Mouse (Mus musculus) G1E (cell line): ENCODE data around the gene Naglu. TPM values are rescaled to one million over a fixed set of nuclear protein-coding genes. Genes with fewer than 3 reads are reported as not detected.
"Not testable (repeated sequence)": the region's sequence is repeated elsewhere in the genome, so short reads cannot be mapped to it uniquely, and the experiment has no call there.

Experiments
- ATAC-seq: 2 replicates; pipeline ENCODE4 v1.8.0; 2016; ENCODE audit warnings: mild to moderate bottlenecking; ENCODE audit not compliant: insufficient number of reproducible peaks, poor library complexity, low FRiP score, severe bottlenecking; ENCODE audit errors: extremely low read depth
- DNase-seq: peaks from one replicate; pipeline ENCODE4 v3.0.0; 2012; ENCODE audit warnings: low spot score
- H3K27me3 ChIP-seq: 2 replicates; pipeline ENCODE4 v1.6.1; 2012; ENCODE audit warnings: mild to moderate bottlenecking, low read length, inconsistent platforms; ENCODE audit not compliant: insufficient read depth
- H3K36me3 ChIP-seq: replicated peaks from 2 replicates; pipeline ENCODE3; 2012; ENCODE audit warnings: mild to moderate bottlenecking, inconsistent platforms
- H3K4me1 ChIP-seq: 2 replicates; pipeline ENCODE4 v1.6.1; 2012; ENCODE audit warnings: low read depth, low read length, inconsistent platforms, mixed read lengths; ENCODE audit not compliant: insufficient read depth
- H3K4me3 ChIP-seq: 2 replicates; pipeline ENCODE4 v1.5.1; 2012; ENCODE audit warnings: low read depth, mild to moderate bottlenecking, inconsistent platforms, low read length, moderate library complexity, mixed read lengths
- H3K9me3 ChIP-seq: replicated peaks from 2 replicates; pipeline ENCODE4 v1.6.1; 2012; ENCODE audit warnings: inconsistent platforms
- CTCF ChIP-seq: IDR thresholded peaks from 2 replicates; pipeline ENCODE4 v1.5.1; 2012; ENCODE audit warnings: low read depth, low read length, inconsistent platforms, mixed read lengths
- GATA2 ChIP-seq: IDR thresholded peaks from 2 replicates; pipeline ENCODE4 v1.6.1; 2012; ENCODE audit warnings: low read depth, low read length, inconsistent platforms, borderline replicate concordance
- POLR2AphosphoS5 ChIP-seq: IDR thresholded peaks from 2 replicates; pipeline ENCODE4 v1.6.1; 2012; ENCODE audit warnings: low read depth, low read length, inconsistent platforms; ENCODE audit not compliant: insufficient replicate concordance
- TAL1 ChIP-seq: conservative IDR thresholded peaks from 2 replicates; pipeline ENCODE4 v1.6.1; 2012; ENCODE audit warnings: low read depth, low read length, inconsistent platforms, mixed read lengths
- polyA plus RNA-seq: library from polyadenylated mRNA; stranded (reverse); fragments of >175 nt; gene quantifications from 2 replicates; pipeline ENCODE4 v1.2.3, GENCODE M21; 2012
- total RNA-seq, 2 experiments: library from RNA; stranded (forward) in 1 of 2; stranded (reverse) in 1 of 2; fragments of 200-1000 nt in 1 of 2; fragments of >200 nt in 1 of 2; fragmentation: Nextera tagmentation in 1 of 2; gene quantifications; 2 replicates each; pipeline ENCODE4 v1.2.3; 2014 to 2017

The Naglu gene
- total and polyA plus RNA-seq, 3 experiments = 6.3 to 14.2 (median 6.4) TPM

GRCm38 (mm10) chr11:101120545-101121188 is 50.9 kb downstream of the Naglu start:
- H3K4me3 ChIP-seq = peak overlapping the region; percentile 92
- H3K36me3 ChIP-seq = peaks cover 57% of the 10 kb centered on the region
- H3K4me1 ChIP-seq = peaks cover 49% of the 10 kb centered on the region
- no peaks in the 10 kb centered on the region for H3K9me3 ChIP-seq
- H3K27me3 ChIP-seq = peaks cover 6% of the 10 kb centered on the region; the same call in 1 of the 2 replicates
- no peak for DNase-seq
- TF ChIP-seq TAL1 = no peak
- no peak for TF ChIP-seq CTCF
- TF ChIP-seq GATA2 = no peak
- no peak for ATAC-seq

GRCm38 (mm10) chr11:101124494-101124893 is 54.7 kb downstream of the Naglu start:
- DNase-seq, H3K27me3 ChIP-seq, H3K9me3 ChIP-seq, H3K4me3 ChIP-seq, ATAC-seq: not testable (repeated sequence)
- Histone ChIP-seq H3K4me1 (peaks cover 33% of the 10 kb centered on the region), H3K36me3 (peaks cover 56% of the 10 kb centered on the region)

DNA sequence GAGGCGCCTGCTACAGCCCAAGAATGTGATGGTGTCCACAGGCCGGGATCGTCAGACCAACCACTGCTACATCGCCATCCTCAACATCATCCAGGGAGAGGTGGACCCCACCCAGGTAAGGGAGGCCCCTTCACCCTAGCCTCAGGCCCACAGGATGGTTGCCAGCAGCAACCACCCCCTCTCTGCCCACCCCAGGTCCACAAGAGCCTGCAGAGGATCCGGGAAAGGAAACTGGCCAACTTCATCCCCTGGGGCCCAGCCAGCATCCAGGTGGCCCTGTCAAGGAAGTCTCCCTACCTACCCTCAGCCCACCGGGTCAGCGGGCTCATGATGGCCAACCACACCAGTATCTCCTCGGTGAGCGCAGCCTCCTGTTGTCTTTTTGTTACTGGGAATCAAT is 55.2 kb downstream of the Naglu start:
- not testable (repeated sequence) for H3K4me3 ChIP-seq, DNase-seq, H3K27me3 ChIP-seq, ATAC-seq, H3K9me3 ChIP-seq
- H3K4me1 ChIP-seq = peaks cover 35% of the 10 kb centered on the region
- H3K36me3 ChIP-seq = peaks cover 56% of the 10 kb centered on the region

- H3K36me3 ChIP-seq = peaks cover 48% of the 10 kb centered on the region
- ATAC-seq = no peak
- peaks cover 8% of the 10 kb centered on the region; the same call in 1 of the 2 replicates for H3K27me3 ChIP-seq
- H3K4me3 ChIP-seq = no peak overlapping the region
- peaks cover 2% of the 10 kb centered on the region; the same call in 1 of the 2 replicates for H3K9me3 ChIP-seq
- peaks cover 31% of the 10 kb centered on the region for H3K4me1 ChIP-seq
- no peak for DNase-seq
- TF ChIP-seq TAL1 (no peak), POLR2AphosphoS5 (no peak)
Observed at GRCm38 (mm10) chr11:101127075-101127474, 57.3 kb downstream of the Naglu start.

Other genes starting within 250 kb of the Naglu start
Only the 20 nearest of the 23 such genes appear.
- 161 and 162 TPM in 2 replicates for gene Stat5a, start 210.7 kb upstream of the Naglu start, total RNA-seq (2014; fragmentation: Nextera tagmentation)
- 106 and 112 TPM in 2 replicates for gene Stat5a, start 210.7 kb upstream of the Naglu start, total RNA-seq (2017)
- gene Stat5a, start 210.7 kb upstream of the Naglu start, polyA plus RNA-seq = 157 and 161 TPM in 2 replicates
- gene Stat3, start 130.5 kb upstream of the Naglu start, total RNA-seq (2014; fragmentation: Nextera tagmentation) = 81.1 and 87.5 TPM in 2 replicates
- gene Stat3, start 130.5 kb upstream of the Naglu start, total RNA-seq (2017) = 69.3 and 70.3 TPM in 2 replicates
- 42.1 and 63.5 TPM in 2 replicates for gene Stat3, start 130.5 kb upstream of the Naglu start, polyA plus RNA-seq
- gene Cavin1, start 99.1 kb upstream of the Naglu start, total RNA-seq (2014; fragmentation: Nextera tagmentation) = 13.1 and 15.0 TPM in 2 replicates
- 3.1 and 3.8 TPM in 2 replicates for gene Cavin1, start 99.1 kb upstream of the Naglu start, total RNA-seq (2017)
- gene Cavin1, start 99.1 kb upstream of the Naglu start, polyA plus RNA-seq = 37.0 and 39.4 TPM in 2 replicates
- gene Atp6v0a1, start 60.6 kb upstream of the Naglu start, total RNA-seq (2014; fragmentation: Nextera tagmentation) = 109 and 180 TPM in 2 replicates
- 53.7 and 77.6 TPM in 2 replicates for gene Atp6v0a1, start 60.6 kb upstream of the Naglu start, total RNA-seq (2017)
- 25.8 and 26.3 TPM in 2 replicates for gene Atp6v0a1, start 60.6 kb upstream of the Naglu start, polyA plus RNA-seq
- not detected in 2 replicates for gene Hsd17b1, start 8.4 kb downstream of the Naglu start, total RNA-seq (2014; fragmentation: Nextera tagmentation)
- 0.44 and 0.76 TPM in 2 replicates for gene Hsd17b1, start 8.4 kb downstream of the Naglu start, total RNA-seq (2017)
- 0.12 and 0.20 TPM in 2 replicates for gene Hsd17b1, start 8.4 kb downstream of the Naglu start, polyA plus RNA-seq
- gene Coasy, start 12.6 kb downstream of the Naglu start, total RNA-seq (2014; fragmentation: Nextera tagmentation) = 23.6 and 26.7 TPM in 2 replicates
- gene Coasy, start 12.6 kb downstream of the Naglu start, total RNA-seq (2017) = 31.7 and 32.6 TPM in 2 replicates
- 39.3 and 43.6 TPM in 2 replicates for gene Coasy, start 12.6 kb downstream of the Naglu start, polyA plus RNA-seq
- gene Mlx, start 17.3 kb downstream of the Naglu start, total RNA-seq (2014; fragmentation: Nextera tagmentation) = 40.5 and 43.2 TPM in 2 replicates
- 45.5 and 45.9 TPM in 2 replicates for gene Mlx, start 17.3 kb downstream of the Naglu start, total RNA-seq (2017)
- gene Mlx, start 17.3 kb downstream of the Naglu start, polyA plus RNA-seq = 13.0 and 17.8 TPM in 2 replicates
- 11.1 and 15.7 TPM in 2 replicates for gene Psmc3ip, start 25.4 kb downstream of the Naglu start, total RNA-seq (2014; fragmentation: Nextera tagmentation)
- 27.0 and 29.8 TPM in 2 replicates for gene Psmc3ip, start 25.4 kb downstream of the Naglu start, total RNA-seq (2017)
- gene Psmc3ip, start 25.4 kb downstream of the Naglu start, polyA plus RNA-seq = 20.5 and 20.6 TPM in 2 replicates
- 12.0 and 13.4 TPM in 2 replicates for gene Retreg3, start 49.9 kb downstream of the Naglu start, total RNA-seq (2014; fragmentation: Nextera tagmentation)
- gene Retreg3, start 49.9 kb downstream of the Naglu start, total RNA-seq (2017) = 43.2 and 44.0 TPM in 2 replicates
- 7.7 and 9.4 TPM in 2 replicates for gene Retreg3, start 49.9 kb downstream of the Naglu start, polyA plus RNA-seq
- gene Tubg1, start 49.9 kb downstream of the Naglu start, total RNA-seq (2014; fragmentation: Nextera tagmentation) = 39.8 and 42.0 TPM in 2 replicates
- gene Tubg1, start 49.9 kb downstream of the Naglu start, total RNA-seq (2017) = 46.0 and 47.5 TPM in 2 replicates
- gene Tubg1, start 49.9 kb downstream of the Naglu start, polyA plus RNA-seq = 96.1 and 120 TPM in 2 replicates
- gene Tubg2, start 85.9 kb downstream of the Naglu start, total RNA-seq (2014; fragmentation: Nextera tagmentation) = not detected in 2 replicates
- gene Tubg2, start 85.9 kb downstream of the Naglu start, total RNA-seq (2017) = not detected in 2 replicates
- not detected in 2 replicates for gene Tubg2, start 85.9 kb downstream of the Naglu start, polyA plus RNA-seq
- not detected in 2 replicates for gene Cntnap1, start 100.5 kb downstream of the Naglu start, total RNA-seq (2014; fragmentation: Nextera tagmentation)
- gene Cntnap1, start 100.5 kb downstream of the Naglu start, total RNA-seq (2017) = under 0.01 and 0.06 TPM in 2 replicates
- 0.02 and 0.08 TPM in 2 replicates for gene Cntnap1, start 100.5 kb downstream of the Naglu start, polyA plus RNA-seq
- 0.49 and 2.6 TPM in 2 replicates for gene Plekhh3, start 101.3 kb downstream of the Naglu start, total RNA-seq (2014; fragmentation: Nextera tagmentation)
- 1.5 and 1.9 TPM in 2 replicates for gene Plekhh3, start 101.3 kb downstream of the Naglu start, total RNA-seq (2017)
- gene Plekhh3, start 101.3 kb downstream of the Naglu start, polyA plus RNA-seq = 3.8 and 4.8 TPM in 2 replicates
- not detected in 2 replicates for gene Ccr10, start 105.4 kb downstream of the Naglu start, total RNA-seq (2014; fragmentation: Nextera tagmentation)
- gene Ccr10, start 105.4 kb downstream of the Naglu start, total RNA-seq (2017) = not detected in 2 replicates
- not detected in 2 replicates for gene Ccr10, start 105.4 kb downstream of the Naglu start, polyA plus RNA-seq
- 46.1 and 55.9 TPM in 2 replicates for gene Ezh1, start 156.5 kb downstream of the Naglu start, total RNA-seq (2014; fragmentation: Nextera tagmentation)
- gene Ezh1, start 156.5 kb downstream of the Naglu start, total RNA-seq (2017) = 23.9 and 25.4 TPM in 2 replicates
- 2.0 and 4.2 TPM in 2 replicates for gene Ezh1, start 156.5 kb downstream of the Naglu start, polyA plus RNA-seq
- gene Ramp2, start 176.0 kb downstream of the Naglu start, total RNA-seq (2014; fragmentation: Nextera tagmentation) = not detected in 2 replicates
- gene Ramp2, start 176.0 kb downstream of the Naglu start, total RNA-seq (2017) = 0.27 TPM in 1 of 2 replicates, not detected in the other
- 0.04 and 0.10 TPM in 2 replicates for gene Ramp2, start 176.0 kb downstream of the Naglu start, polyA plus RNA-seq
- 482 and 539 TPM in 2 replicates for gene Vps25, start 183.7 kb downstream of the Naglu start, total RNA-seq (2014; fragmentation: Nextera tagmentation)
- 98.4 and 104 TPM in 2 replicates for gene Vps25, start 183.7 kb downstream of the Naglu start, total RNA-seq (2017)
- 140 and 170 TPM in 2 replicates for gene Vps25, start 183.7 kb downstream of the Naglu start, polyA plus RNA-seq
- 21.2 and 27.2 TPM in 2 replicates for gene Wnk4, start 190.6 kb downstream of the Naglu start, total RNA-seq (2014; fragmentation: Nextera tagmentation)
- 2.3 and 4.2 TPM in 2 replicates for gene Wnk4, start 190.6 kb downstream of the Naglu start, total RNA-seq (2017)
- 45.0 and 48.7 TPM in 2 replicates for gene Wnk4, start 190.6 kb downstream of the Naglu start, polyA plus RNA-seq
- gene Cntd1, start 209.0 kb downstream of the Naglu start, total RNA-seq (2014; fragmentation: Nextera tagmentation) = 1.5 TPM in 1 of 2 replicates, not detected in the other
- 0.81 and 1.1 TPM in 2 replicates for gene Cntd1, start 209.0 kb downstream of the Naglu start, total RNA-seq (2017)
- gene Cntd1, start 209.0 kb downstream of the Naglu start, polyA plus RNA-seq = 0.02 TPM in 1 of 2 replicates, not detected in the other
- gene Coa3, start 209.1 kb downstream of the Naglu start, total RNA-seq (2014; fragmentation: Nextera tagmentation) = 52.6 and 54.1 TPM in 2 replicates
- 58.1 and 65.9 TPM in 2 replicates for gene Coa3, start 209.1 kb downstream of the Naglu start, total RNA-seq (2017)
- 16.8 and 39.8 TPM in 2 replicates for gene Coa3, start 209.1 kb downstream of the Naglu start, polyA plus RNA-seq